Mouse (Mus musculus): ENCODE measurements around the gene Ide. TPM values are rescaled to one million over a fixed set of nuclear protein-coding genes. Genes with fewer than 3 reads are reported as not detected.

Ide gene
- 20.8 and 24.3 TPM in 2 replicates for polyA plus RNA-seq (2012; rRNA removed)

DNA sequence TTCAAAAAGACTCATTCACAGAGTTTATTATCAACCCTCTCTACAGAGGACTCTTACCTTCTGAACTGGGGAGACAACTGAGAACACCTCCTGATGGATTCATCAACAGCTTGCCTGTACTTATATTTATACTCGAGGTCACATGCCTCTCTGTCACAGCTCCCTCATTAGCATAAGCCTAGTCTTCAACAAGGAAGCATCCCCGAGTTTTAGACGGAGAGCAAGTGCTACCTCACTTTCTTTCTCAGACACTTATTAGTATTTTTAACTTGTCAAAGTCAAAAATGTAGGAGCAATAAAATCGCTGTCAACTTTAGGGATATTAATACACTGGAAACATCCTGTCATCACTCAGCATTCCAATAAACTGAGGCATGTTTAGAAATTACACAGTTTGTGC lies at the start of gene Ide:
Ide (minus strand) TSS at position 101 of the 400 bp plus-strand sequence.

DNA sequence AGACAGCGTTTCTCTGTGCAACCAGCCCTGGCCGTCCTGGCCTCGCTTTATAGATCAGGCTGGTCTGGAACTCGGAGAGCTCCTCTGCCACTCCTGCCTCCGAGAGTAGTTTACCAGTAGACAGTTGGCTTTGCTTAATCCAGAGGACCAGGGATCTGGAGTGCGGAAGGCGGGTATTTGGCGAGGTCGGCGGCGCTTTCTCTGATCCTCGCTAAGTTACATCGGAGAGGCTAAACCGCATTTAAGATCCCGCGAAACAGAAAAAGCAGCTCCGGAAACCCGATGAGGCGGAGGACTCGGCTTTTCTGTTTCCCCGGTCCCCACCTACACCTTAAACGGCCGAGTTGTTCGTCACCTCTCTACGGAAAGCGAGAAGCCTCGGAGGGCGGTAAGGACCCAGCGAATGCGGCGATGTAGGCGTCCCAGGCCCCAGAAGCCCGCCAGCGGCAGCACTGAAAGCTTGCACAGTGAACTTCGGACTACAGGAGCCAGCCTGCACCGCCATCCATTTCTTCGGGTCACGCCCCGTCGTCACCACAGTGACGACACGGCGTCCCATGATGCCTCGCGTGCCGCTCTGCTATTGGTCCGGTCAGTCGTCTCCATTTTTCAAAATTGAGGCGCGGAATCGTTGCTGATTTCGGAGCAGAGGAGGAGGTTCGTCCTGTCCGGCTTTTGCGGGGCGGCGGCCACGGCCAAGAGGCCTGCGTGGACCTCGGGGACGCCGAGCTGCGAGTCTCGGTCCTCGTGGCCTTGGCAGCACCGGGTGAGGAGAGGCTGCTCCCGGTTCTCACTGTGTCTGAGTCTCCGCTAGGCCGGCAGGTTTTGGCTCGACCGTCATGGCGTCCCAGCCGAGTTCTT lies 38.3 kb upstream of the Ide start, which contains the start of gene Kif11:
Kif11 (plus strand) TSS at position 649 of the 861 bp plus-strand sequence.

Other genes starting within 250 kb of the Ide start
- gene March5, start 130.3 kb downstream of the Ide start, polyA plus RNA-seq (2012; rRNA removed), result 87.8 and 92.4 TPM in 2 replicates
- 11.2 and 14.7 TPM in 2 replicates for gene Cpeb3, start 129.3 kb downstream of the Ide start, polyA plus RNA-seq (2012; rRNA removed)
- gene Kif11, start 38.6 kb upstream of the Ide start, polyA plus RNA-seq (2012; rRNA removed), result 9.8 and 11.0 TPM in 2 replicates
- gene Hhex, start 97.0 kb upstream of the Ide start, polyA plus RNA-seq (2012; rRNA removed), result 1.6 and 1.7 TPM in 2 replicates
- gene Exoc6, start 212.6 kb upstream of the Ide start, polyA plus RNA-seq (2012; rRNA removed), result 22.6 and 23.5 TPM in 2 replicates

All from central nervous system, embryonic 18 days (tissue).